Mouse (Mus musculus) C2C12 (cell line): ENCODE measurements around the gene Spen.

Source experiments
- CTCF ChIP-seq: IDR thresholded peaks from one replicate; pipeline ENCODE4 v1.5.1; 2011; ENCODE audit not compliant: control insufficient read depth, insufficient read depth, insufficient read length
- FOSL1 ChIP-seq: IDR thresholded peaks from one replicate; pipeline ENCODE4 v1.8.0; 2011; ENCODE audit warnings: mild to moderate bottlenecking, low read length; ENCODE audit not compliant: poor library complexity, insufficient read depth, severe bottlenecking
- MAX ChIP-seq: IDR thresholded peaks from one replicate; pipeline ENCODE4 v1.6.1; 2011; ENCODE audit warnings: mild to moderate bottlenecking, control low read depth
- MYOD1 ChIP-seq: IDR thresholded peaks from one replicate; pipeline ENCODE4 v1.6.1; 2011; ENCODE audit warnings: low read depth; ENCODE audit not compliant: control insufficient read depth, insufficient read length

GRCm38 (mm10) chr4:141537706-141538407, 540 bp downstream of the Spen start:
- TF ChIP-seq CTCF (no peak), MYOD1 (no peak), MAX (peak; percentile 15), FOSL1 (no peak)
